Mouse (Mus musculus) heart, embryonic 16.5 days (tissue): ENCODE measurements at regions not wholly inside any gene's neighbourhood (a gene's known extent, or its start where the extent isn't known, plus 50 kb on each side); places are given as distances from the start of the nearest gene placed in this dataset.

ENCODE experiments used
- ATAC-seq: fragments of 200-750 bp; cut with Nextera tagmentation; replicated peaks from 2 replicates; pipeline ENCODE4 v1.8.0; 2017; ENCODE audit warnings: moderate number of reproducible peaks; ENCODE audit not compliant: insufficient read depth, low FRiP score; ENCODE audit errors: extremely low read depth
- H3K27ac ChIP-seq: fragments of 300-500 bp; sonication (generic); 2 replicates; pipeline ENCODE4 v1.5.1; 2014; ENCODE audit warnings: mild to moderate bottlenecking, low read length, control low read depth, moderate library complexity
- H3K27me3 ChIP-seq: fragments of 300-500 bp; sonication (generic); 2 replicates; pipeline ENCODE4 v1.6.1; 2014; ENCODE audit warnings: low read length, mixed read lengths; ENCODE audit not compliant: control insufficient read depth, insufficient read depth
- H3K36me3 ChIP-seq: fragments of 300-500 bp; sonication (generic); 2 replicates; pipeline ENCODE4 v1.6.1; 2014; ENCODE audit not compliant: control insufficient read depth, insufficient read depth
- H3K4me1 ChIP-seq: fragments of 300-500 bp; sonication (generic); 2 replicates; pipeline ENCODE4 v1.6.1; 2014; ENCODE audit warnings: low read length, mixed read lengths; ENCODE audit not compliant: control insufficient read depth, insufficient read depth
- H3K4me2 ChIP-seq: fragments of 300-500 bp; sonication (generic); 2 replicates; pipeline ENCODE4 v1.6.1; 2014; ENCODE audit warnings: low read depth, mild to moderate bottlenecking, control low read depth, low read length
- H3K4me3 ChIP-seq: fragments of 300-500 bp; sonication (generic); 2 replicates; pipeline ENCODE4 v1.5.1; 2014; ENCODE audit warnings: mild to moderate bottlenecking, control low read depth, low read length
- H3K9ac ChIP-seq: fragments of 300-500 bp; sonication (generic); 2 replicates; pipeline ENCODE4 v1.6.1; 2014; ENCODE audit warnings: low read length, control low read depth
- H3K9me3 ChIP-seq: fragments of 300-500 bp; sonication (generic); replicated peaks from 2 replicates; pipeline ENCODE4 v1.6.1; 2016; ENCODE audit warnings: low read length; ENCODE audit not compliant: control insufficient read depth
- WGBS: fragments of 180-500 bp; shearing (Covaris S2); extraction: QIAGEN DNeasy Blood & Tissue Kit; methylation state at CpG from one replicate; pipeline ENCODE4 v1.1.7; 2014; 5-methylcytosine and 5-hydroxymethylcytosine counted together

GRCm38 (mm10) chr3:132353204-132353603 lies 268.1 kb downstream of the Dkk2 start:
- Histone ChIP-seq H3K4me2 (no peak overlapping the region), H3K27ac (no peak overlapping the region), H3K27me3 (no peaks in the 10 kb centered on the region), H3K4me3 (no peak overlapping the region), H3K9me3 (no peaks in the 10 kb centered on the region), H3K4me1 (no peaks in the 10 kb centered on the region), H3K9ac (no peak overlapping the region), H3K36me3 (no peaks in the 10 kb centered on the region)
- 62% methylated on average over 2 of the region's 2 CpGs for WGBS
- no peak for ATAC-seq

- WGBS: 53% methylated on average over 3 of the region's 3 CpGs
- no peak for ATAC-seq
Observed at GRCm38 (mm10) chr3:132359596-132359995, 270.0 kb upstream of the Gimd1 start.

GRCm38 (mm10) chr3:132375579-132375978 lies 254.0 kb upstream of the Gimd1 start:
- no peaks in the 10 kb centered on the region for H3K36me3 ChIP-seq
- no peaks in the 10 kb centered on the region for H3K4me1 ChIP-seq
- no peaks in the 10 kb centered on the region for H3K9me3 ChIP-seq
- no peak overlapping the region for H3K9ac ChIP-seq
- WGBS: 63% methylated on average over 4 of the region's 4 CpGs
- no peak overlapping the region for H3K4me3 ChIP-seq
- no peak for ATAC-seq
- no peak overlapping the region for H3K4me2 ChIP-seq
- H3K27me3 ChIP-seq: no peaks in the 10 kb centered on the region
- no peak overlapping the region for H3K27ac ChIP-seq

More at GRCm38 (mm10) chr3:132359596-132359995, 270.0 kb upstream of the Gimd1 start:
- Histone ChIP-seq H3K9me3 (no peaks in the 10 kb centered on the region), H3K36me3 (no peaks in the 10 kb centered on the region), H3K9ac (no peak overlapping the region), H3K27ac (no peak overlapping the region), H3K4me3 (no peak overlapping the region), H3K4me1 (no peaks in the 10 kb centered on the region), H3K27me3 (no peaks in the 10 kb centered on the region), H3K4me2 (no peak overlapping the region)

DNA sequence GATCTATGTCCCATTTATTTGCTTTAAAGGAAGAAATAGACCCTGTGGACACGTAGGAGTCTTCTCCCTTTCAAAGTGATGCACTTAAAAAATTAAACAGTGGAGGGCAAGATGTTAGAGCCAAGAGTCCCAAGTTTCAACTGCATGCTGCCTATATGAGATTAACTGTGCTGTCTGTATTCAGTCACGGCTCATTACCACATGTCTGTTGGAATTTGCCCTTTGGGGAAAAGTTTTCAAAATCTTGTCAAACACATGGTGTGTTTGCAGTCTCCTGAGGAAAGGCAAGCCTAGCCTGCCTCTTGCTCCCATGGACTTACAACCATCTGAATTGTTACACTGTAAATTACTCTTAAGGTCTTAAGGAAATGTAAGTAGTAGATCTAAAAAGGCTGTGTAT lies 211.9 kb upstream of the Gimd1 start:
- Histone ChIP-seq H3K4me1 (no peaks in the 10 kb centered on the region), H3K9me3 (no peaks in the 10 kb centered on the region), H3K4me3 (no peak overlapping the region), H3K27ac (no peak overlapping the region), H3K36me3 (no peaks in the 10 kb centered on the region), H3K27me3 (no peaks in the 10 kb centered on the region), H3K4me2 (no peak overlapping the region), H3K9ac (no peak overlapping the region)
- WGBS: 53% methylated on average over 2 of the region's 2 CpGs
- ATAC-seq: no peak

- no peak for ATAC-seq
- 62% methylated on average over 11 of the region's 11 CpGs for WGBS
Observed at GRCm38 (mm10) chr3:132425819-132426671, 203.6 kb upstream of the Gimd1 start.

DNA sequence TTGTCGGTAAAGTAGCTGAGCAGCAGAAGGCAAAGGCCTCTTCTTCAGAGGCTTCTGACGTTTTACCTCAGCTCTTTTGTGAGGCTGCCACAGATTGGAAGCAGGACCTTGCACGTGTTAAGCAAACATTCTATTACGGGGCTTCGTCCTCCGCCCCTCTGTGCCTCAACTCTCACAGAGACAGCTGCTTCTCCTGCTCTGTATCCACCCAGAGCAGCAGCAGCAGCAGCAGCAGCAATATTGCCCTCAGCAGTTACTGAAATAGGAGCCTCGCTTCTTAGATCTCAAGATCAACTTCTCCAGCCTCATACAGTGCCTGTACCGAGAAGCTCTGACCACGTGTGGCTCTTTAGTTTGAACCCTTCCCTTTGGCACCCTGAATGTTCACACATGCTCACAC lies 202.4 kb upstream of the Gimd1 start:
- no peak for ATAC-seq
- Histone ChIP-seq H3K27ac (no peak overlapping the region), H3K27me3 (no peaks in the 10 kb centered on the region), H3K9me3 (no peaks in the 10 kb centered on the region), H3K9ac (no peak overlapping the region), H3K36me3 (no peaks in the 10 kb centered on the region), H3K4me2 (no peak overlapping the region), H3K4me3 (no peak overlapping the region), H3K4me1 (no peaks in the 10 kb centered on the region)
- WGBS: 65% methylated on average over 9 of the region's 9 CpGs

More at GRCm38 (mm10) chr3:132425819-132426671, 203.6 kb upstream of the Gimd1 start:
- Histone ChIP-seq H3K27me3 (no peaks in the 10 kb centered on the region), H3K4me2 (no peak overlapping the region), H3K4me3 (no peak overlapping the region), H3K36me3 (no peaks in the 10 kb centered on the region), H3K9ac (no peak overlapping the region), H3K27ac (no peak overlapping the region), H3K9me3 (no peaks in the 10 kb centered on the region), H3K4me1 (no peaks in the 10 kb centered on the region)

DNA sequence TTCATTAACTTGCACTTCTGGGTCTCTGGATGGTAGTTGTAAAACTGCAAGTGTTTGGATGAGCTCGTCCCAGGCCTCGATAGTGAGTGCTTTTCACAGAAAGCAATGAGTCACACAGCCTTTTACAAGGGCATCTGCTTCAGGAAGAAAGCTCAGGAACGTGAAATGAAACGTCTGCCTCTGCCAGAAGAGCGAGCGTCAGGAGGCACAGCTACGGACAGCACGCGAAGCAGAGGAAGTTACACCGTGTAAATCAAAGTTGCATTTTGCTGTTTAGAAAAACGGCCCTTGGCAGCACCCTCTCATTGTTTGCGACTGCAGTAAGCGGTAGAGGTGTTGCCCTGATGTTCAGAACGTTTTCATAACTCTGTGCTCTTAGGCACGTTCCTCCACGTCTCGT lies 201.5 kb upstream of the Gimd1 start:
- H3K4me3 ChIP-seq: no peak overlapping the region
- no peaks in the 10 kb centered on the region for H3K27me3 ChIP-seq
- H3K4me2 ChIP-seq: no peak overlapping the region
- no peak for ATAC-seq
- H3K27ac ChIP-seq: no peak overlapping the region
- no peaks in the 10 kb centered on the region for H3K36me3 ChIP-seq
- no peak overlapping the region for H3K9ac ChIP-seq
- 69% methylated on average over 17 of the region's 17 CpGs for WGBS
- no peaks in the 10 kb centered on the region for H3K4me1 ChIP-seq
- H3K9me3 ChIP-seq: no peaks in the 10 kb centered on the region

GRCm38 (mm10) chr3:132431805-132432204 lies 197.8 kb upstream of the Gimd1 start:
- Histone ChIP-seq H3K9me3 (no peaks in the 10 kb centered on the region), H3K27ac (no peak overlapping the region), H3K4me3 (no peak overlapping the region), H3K27me3 (no peaks in the 10 kb centered on the region), H3K4me1 (no peaks in the 10 kb centered on the region), H3K36me3 (no peaks in the 10 kb centered on the region), H3K9ac (no peak overlapping the region), H3K4me2 (no peak overlapping the region)
- no peak for ATAC-seq

GRCm38 (mm10) chr3:132441226-132441625 lies 188.4 kb upstream of the Gimd1 start:
- no peaks in the 10 kb centered on the region for H3K4me1 ChIP-seq
- no peaks in the 10 kb centered on the region for H3K36me3 ChIP-seq
- no peak for ATAC-seq
- no peak overlapping the region for H3K27ac ChIP-seq
- H3K27me3 ChIP-seq: no peaks in the 10 kb centered on the region
- no peaks in the 10 kb centered on the region for H3K9me3 ChIP-seq
- WGBS: 79% methylated on average over 6 of the region's 6 CpGs
- no peak overlapping the region for H3K9ac ChIP-seq
- H3K4me2 ChIP-seq: no peak overlapping the region
- no peak overlapping the region for H3K4me3 ChIP-seq
